Comparison of ENCODE assay signal across 8 mouse cellular contexts in genomic region chr9:31279885-31280365, GRCm38 (mm10). TPM values are rescaled to one million over a fixed set of nuclear protein-coding genes. Genes with fewer than 3 reads are reported as not detected.
DNase-seq lines count a peak whose midpoint lies in the region; ATAC-seq and TF ChIP-seq lines count a peak whose summit lies in the region.

No protein-coding gene starts in this region.

- no peaks in the 10 kb centered on the region for H3K27me3 ChIP-seq in embryonic facial prominence, embryonic 11.5 days (ENCODE audit: control insufficient read depth, insufficient read depth, low read length)
- no peaks in the 10 kb centered on the region for H3K27me3 ChIP-seq in hindbrain, embryonic 15.5 days

- DNase-seq in adrenal gland, postnatal 36 days, result peak; percentile 77 to 83
- DNase-seq in adrenal gland, postnatal 14 days, result no peak
- DNase-seq in embryonic facial prominence, embryonic 11.5 days (ENCODE audit: low spot score), result no peak
- DNase-seq in lung, adult 2 months, result peak; percentile 88
- no peak for DNase-seq in cerebellum, adult 9-11 months

- ATAC-seq in CD4-positive, CD25-positive, alpha-beta regulatory T cell, adult 4 months, result peak; percentile 75
- ATAC-seq in embryonic facial prominence, embryonic 11.5 days (replicated peaks; ENCODE audit: insufficient number of reproducible peaks, low FRiP score, low TSS enrichment, low read depth), result peak; percentile 83
- peak; percentile 93 for ATAC-seq in hindbrain, embryonic 15.5 days (ENCODE audit: low FRiP score, low read depth)
- ATAC-seq in neutrophil, adult 5-6 weeks (ENCODE audit: extremely low read depth, insufficient number of reproducible peaks, low FRiP score, poor library complexity, severe bottlenecking), result peak; percentile 73

- H3K4me3 ChIP-seq in embryonic facial prominence, embryonic 11.5 days (ENCODE audit: low read depth, low read length), result peak overlapping the region; percentile 83
- peak overlapping the region; percentile 84 for H3K4me3 ChIP-seq in hindbrain, embryonic 15.5 days
- peak overlapping the region; percentile 97 for H3K4me3 ChIP-seq in lung, adult 2 months (replicated peaks; ENCODE audit: extremely low read depth, low read depth, low read length)

- no peaks in the 10 kb centered on the region for H3K36me3 ChIP-seq in embryonic facial prominence, embryonic 11.5 days (replicated peaks; ENCODE audit: control insufficient read depth, insufficient read depth, low read depth, low read length)
- no peaks in the 10 kb centered on the region for H3K36me3 ChIP-seq in hindbrain, embryonic 15.5 days

- peak overlapping the region; percentile 66 for H3K4me2 ChIP-seq in embryonic facial prominence, embryonic 11.5 days (ENCODE audit: low read depth, low read length)
- H3K4me2 ChIP-seq in hindbrain, embryonic 15.5 days, result peak overlapping the region; percentile 84

- H3K9me3 ChIP-seq in embryonic facial prominence, embryonic 11.5 days (replicated peaks; ENCODE audit: control insufficient read depth, low read length), result no peaks in the 10 kb centered on the region
- H3K9me3 ChIP-seq in hindbrain, embryonic 15.5 days, result no peaks in the 10 kb centered on the region

- H3K27ac ChIP-seq in embryonic facial prominence, embryonic 11.5 days (replicated peaks; ENCODE audit: low read depth, low read length), result peak overlapping the region; percentile 98
- peak overlapping the region; percentile 100 for H3K27ac ChIP-seq in hindbrain, embryonic 15.5 days (replicated peaks)

- TF ChIP-seq CTCF in lung, adult 2 months (IDR thresholded peaks at IDR 0.05; ENCODE audit: insufficient read depth, low read length), result no peak

- 0% methylated on average over 25 of the region's 25 CpGs for WGBS in embryonic facial prominence, embryonic 11.5 days
- WGBS in hindbrain, embryonic 15.5 days, result 0% methylated on average over 25 of the region's 25 CpGs
- under 1% methylated on average over 25 of the region's 25 CpGs for WGBS in lung, adult 2 months

- H3K9ac ChIP-seq in embryonic facial prominence, embryonic 11.5 days (replicated peaks; ENCODE audit: low read length), result peak overlapping the region; percentile 98
- peak overlapping the region; percentile 65 for H3K9ac ChIP-seq in hindbrain, embryonic 15.5 days

- H3K4me1 ChIP-seq in embryonic facial prominence, embryonic 11.5 days (ENCODE audit: control insufficient read depth, insufficient read depth, low read length), result no peaks in the 10 kb centered on the region; the same call in 1 of the 2 replicates
- peaks cover 23% of the 10 kb centered on the region for H3K4me1 ChIP-seq in hindbrain, embryonic 15.5 days (replicated peaks)
- H3K4me1 ChIP-seq in lung, adult 2 months (ENCODE audit: control insufficient read depth, insufficient read depth, low read length), result peaks cover 4% of the 10 kb centered on the region

- peak; percentile 91; the same call in 1 of the 2 replicates for TF ChIP-seq POLR2A in lung, adult 2 months (IDR thresholded peaks at IDR 0.05; ENCODE audit: borderline replicate concordance, extremely low read depth, low read depth, low read length)

RNA-seq across cellular contexts. Expression of gene Prdm10, which starts 0.4 kb away (rescaled TPM):
- 1 to 10 TPM; 9.1 to 9.7 TPM for total RNA-seq in adrenal gland, postnatal 36 days (2021)
- 8.0 and 8.3 TPM in 2 replicates for total RNA-seq in adrenal gland, postnatal 14 days (2021)
- 10 to 100 TPM in 1 of 2 experiments, 1 to 10 TPM in 1; 9.6 to 10.1 TPM for polyA plus RNA-seq in CD4-positive, CD25-positive, alpha-beta regulatory T cell, adult 4 months (2017; shearing (Covaris generic))
- 5.6 and 6.5 TPM in 2 replicates for polyA plus RNA-seq in embryonic facial prominence, embryonic 11.5 days (2014; fragmentation: Nextera tagmentation; extraction: Ambion mirVana)
- polyA plus RNA-seq in hindbrain, embryonic 15.5 days (2015; fragmentation: Nextera tagmentation; extraction: Ambion mirVana), result 7.7 and 8.6 TPM in 2 replicates
- 6.3 and 7.3 TPM in 2 replicates for polyA plus RNA-seq in lung, adult 2 months (2012; rRNA removed)
- total RNA-seq in neutrophil, adult 5-6 weeks (2017), result 15.8 and 18.6 TPM in 2 replicates

Comparison
In these comparisons a context has a peak if more than half of its experiments do, and no peak if none do; other contexts are left out.
1. DNase-seq: peak in adrenal gland, postnatal 36 days (2 of 2) and lung, adult 2 months (single experiment); none in adrenal gland, postnatal 14 days (single experiment), embryonic facial prominence, embryonic 11.5 days (single experiment) and cerebellum, adult 9-11 months (single experiment).
2. Peak in every context shown above with its lines, with median percentiles within 50 percentile points of each other: ATAC-seq and H3K4me3 ChIP-seq.